Mouse (Mus musculus): ENCODE data around the gene Etnppl.

The Etnppl gene

GRCm38 (mm10) chr3:130677671-130678460 is 60.6 kb downstream of the Etnppl start:
- no peak for DNase-seq (ENCODE audit: low spot score in 2 of 2)

GRCm38 (mm10) chr3:130681226-130681625 is 64.0 kb downstream of the Etnppl start:
- DNase-seq (ENCODE audit: low spot score in 2 of 2): no peak

GRCm38 (mm10) chr3:130682183-130682582 is 64.9 kb downstream of the Etnppl start:
- no peak for DNase-seq (ENCODE audit: low spot score in 2 of 2)

GRCm38 (mm10) chr3:130683836-130684235 is 66.6 kb downstream of the Etnppl start:
- no peak for DNase-seq (ENCODE audit: low spot score in 2 of 2)

GRCm38 (mm10) chr3:130684276-130685013 is 67.2 kb downstream of the Etnppl start:
- no peak for DNase-seq (ENCODE audit: low spot score in 2 of 2)

GRCm38 (mm10) chr3:130685014-130685366 is 67.7 kb downstream of the Etnppl start:
- no peak for DNase-seq (ENCODE audit: low spot score in 2 of 2)

GRCm38 (mm10) chr3:130687051-130687450 is 69.8 kb downstream of the Etnppl start:
- no peak for DNase-seq (ENCODE audit: low spot score in 2 of 2)

Measured in spleen, postnatal 36 days (tissue).